Mouse (Mus musculus): ENCODE measurements around the gene Tlr5. TPM values are rescaled to one million over a fixed set of nuclear protein-coding genes. Genes with fewer than 3 reads are reported as not detected.
A peak's percentile ranks its signal among the peaks of the same experiment; 100 is the strongest.

Tlr5 gene
- total RNA-seq, 2 experiments from 2014 or later: 0.32 to 0.43 TPM

DNA sequence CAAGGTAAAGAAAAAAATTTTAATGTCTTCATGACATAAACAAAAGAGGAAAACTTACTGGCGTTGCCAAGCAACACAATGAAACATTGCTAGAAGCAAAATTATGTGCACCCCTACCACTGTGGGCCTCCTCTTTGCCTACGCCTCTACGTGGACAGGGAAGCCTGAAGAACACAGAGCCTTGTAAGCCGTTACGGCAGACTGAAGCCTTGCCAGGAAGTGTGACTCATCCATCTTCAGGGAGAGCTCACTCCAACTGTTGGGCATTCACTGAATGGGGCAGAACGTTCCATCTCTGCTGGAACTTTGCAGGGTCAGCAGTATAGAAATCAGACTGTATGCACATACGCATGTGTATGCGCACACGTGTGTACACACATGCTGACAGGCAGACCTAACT, 3.3 kb upstream of the Tlr5 start:
- intact Hi-C loops (cut with DNase I): loop anchor here (5.0 kb wide), 1 partner anchor 44 kb away; no protein-coding TSS in a partner anchor
- DNase-seq (ENCODE audit: low spot score in 2 of 2): peak; percentile 73 to 95

DNA sequence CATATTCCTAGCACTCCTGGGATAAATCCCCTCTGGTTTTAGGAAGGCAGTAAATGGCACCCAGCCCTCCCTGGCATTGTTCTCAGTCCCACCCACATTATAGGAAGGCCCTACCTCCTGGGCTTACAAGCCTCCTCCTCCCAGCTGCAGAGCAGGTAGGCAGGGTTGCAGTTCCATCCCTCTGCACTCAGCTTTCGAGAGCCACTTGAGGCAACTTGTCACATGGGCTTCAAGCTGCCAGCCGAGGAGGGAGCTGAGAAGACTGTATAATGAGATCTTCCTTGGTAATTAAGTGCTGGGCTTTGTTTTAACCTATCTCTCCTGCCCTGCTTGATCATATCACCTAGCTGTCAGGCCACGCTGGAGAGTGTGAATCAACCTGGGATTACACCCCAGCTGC, 1.4 kb upstream of the Tlr5 start:
- intact Hi-C loops (cut with DNase I): loop anchor here (5.0 kb wide), 1 partner anchor 46 kb away; no protein-coding TSS in a partner anchor
- DNase-seq (ENCODE audit: low spot score in 2 of 2): no peak

DNA sequence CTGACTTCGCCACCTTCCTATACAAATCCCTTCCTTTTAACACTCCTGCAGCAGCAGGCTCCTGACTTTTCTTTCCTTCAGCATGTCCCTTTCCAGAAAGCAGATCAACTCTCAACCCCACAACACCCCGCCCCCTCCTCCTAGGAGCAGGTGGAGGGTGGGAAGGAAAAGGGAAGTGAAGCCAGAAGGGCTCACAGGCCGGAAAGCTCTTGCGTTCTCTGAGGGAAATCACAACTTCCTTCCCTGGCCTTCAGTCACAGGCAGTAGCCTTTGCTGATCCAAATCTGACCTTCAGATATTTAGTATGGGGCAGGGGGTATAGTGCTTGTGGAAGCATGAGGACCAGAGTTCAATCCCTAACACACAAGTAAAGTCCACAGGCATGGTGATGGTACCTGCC, 921 bp upstream of the Tlr5 start:
- intact Hi-C loops (cut with DNase I): loop anchor here (5.0 kb wide), 1 partner anchor 46 kb away; no protein-coding TSS in a partner anchor
- DNase-seq (ENCODE audit: low spot score in 2 of 2): no peak

DNA sequence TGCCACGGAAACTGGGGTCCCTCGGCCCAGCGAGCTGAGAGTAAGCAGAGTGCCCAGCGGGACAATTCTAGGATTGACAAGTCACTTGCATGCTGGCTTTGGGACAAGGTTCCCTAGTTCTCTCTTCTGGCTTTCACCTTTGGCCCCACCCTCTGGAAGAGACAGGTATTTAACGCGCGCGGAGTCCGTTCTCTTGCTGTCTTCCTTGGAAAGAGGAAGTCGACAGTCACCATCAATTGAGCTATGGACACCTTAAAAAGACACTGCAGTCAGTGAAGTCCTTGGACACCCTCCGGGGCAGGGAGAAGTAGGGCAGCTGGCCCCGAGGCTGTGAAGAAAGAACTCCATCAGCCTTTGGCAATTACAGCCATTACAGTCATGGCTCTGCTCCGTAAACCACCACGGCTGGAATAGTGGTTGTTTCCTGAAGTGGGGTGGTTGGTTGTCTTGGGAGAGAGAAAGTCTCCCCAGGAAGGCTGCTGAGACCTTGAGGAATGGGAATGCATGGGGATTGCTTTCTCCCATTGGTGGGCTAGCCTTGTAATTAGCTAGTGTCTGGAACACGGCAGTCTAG, 546 bp downstream of the Tlr5 start:
- no peak for DNase-seq (ENCODE audit: low spot score in 2 of 2)
- intact Hi-C loops (cut with DNase I): no loop called here

DNA sequence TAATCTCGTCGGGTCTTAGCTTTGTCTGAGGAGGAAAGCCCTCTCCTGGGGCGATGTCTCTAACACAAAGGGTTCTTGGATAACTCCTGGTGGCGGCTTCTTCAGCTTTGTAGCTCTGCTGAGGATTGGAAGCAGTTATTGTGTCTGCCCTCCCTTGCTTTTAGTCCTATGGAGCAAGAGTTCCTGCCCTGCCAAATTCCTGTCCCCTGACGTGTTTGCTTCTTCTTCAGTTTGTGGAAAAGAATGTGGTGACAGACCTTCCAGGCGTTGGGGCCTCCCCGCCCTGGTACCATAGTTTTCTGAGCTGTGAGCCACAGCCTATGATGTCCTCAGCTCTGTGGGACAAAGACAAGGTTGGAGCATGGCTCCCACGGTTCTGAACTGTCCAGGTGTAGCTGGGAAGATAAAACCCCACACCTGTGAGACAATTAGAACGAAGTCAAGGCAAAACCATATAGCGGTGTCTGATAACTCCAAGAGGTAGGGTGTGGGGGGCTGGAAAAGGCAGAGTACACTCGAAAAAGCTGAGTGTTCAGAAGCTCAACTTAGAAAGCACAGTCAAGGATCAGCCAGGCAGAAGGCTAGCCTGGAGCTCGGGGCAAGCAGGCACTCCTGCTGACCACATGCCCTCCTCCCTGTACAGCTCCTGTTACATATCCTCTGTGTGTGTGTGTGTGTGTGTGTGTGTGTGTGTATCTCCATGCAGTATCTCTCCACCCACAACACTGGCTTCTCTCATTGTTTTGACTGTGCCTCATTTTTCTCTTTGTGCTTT, 1.8 kb downstream of the Tlr5 start:
- intact Hi-C loops (cut with DNase I): no loop called here

DNA sequence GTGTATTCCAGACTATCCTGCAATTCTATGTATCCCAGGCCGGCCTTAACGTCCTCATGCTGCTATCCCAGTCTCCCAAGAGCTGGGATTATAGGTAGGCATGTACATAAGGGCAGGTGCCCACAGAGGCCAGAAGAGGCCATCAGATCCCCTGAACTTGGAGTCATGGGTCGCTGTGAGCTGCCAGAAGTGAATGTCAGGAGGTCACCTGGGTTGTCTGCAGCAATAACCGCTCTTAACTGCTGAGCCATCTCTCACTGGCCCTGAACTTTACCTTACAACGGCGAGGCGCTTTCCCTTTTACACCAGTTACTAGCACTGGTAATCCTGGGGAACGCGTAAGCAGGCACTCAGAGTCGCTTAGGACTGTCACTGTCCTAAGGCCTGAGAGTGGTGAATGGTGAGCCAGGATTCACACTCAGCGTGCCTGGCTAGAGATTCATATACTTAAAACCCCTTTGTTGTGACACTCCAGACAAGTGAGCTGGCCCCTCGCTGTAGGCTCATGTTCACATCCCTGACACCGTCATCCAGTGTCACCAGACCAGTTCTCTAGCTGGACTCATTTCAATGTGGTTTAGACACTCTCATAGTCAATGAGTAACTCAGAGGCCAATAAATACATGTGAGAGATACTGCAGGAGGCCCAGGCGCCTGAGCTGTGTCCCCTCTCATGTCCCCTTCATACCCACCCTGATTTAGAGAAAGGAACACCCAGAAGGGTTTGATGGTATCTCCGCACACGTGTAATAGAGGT, 2.6 kb downstream of the Tlr5 start:
- intact Hi-C loops (cut with DNase I): no loop called here
- no peak for DNase-seq (ENCODE audit: low spot score in 2 of 2)

More for the DNA sequence above, 1.8 kb downstream of the Tlr5 start:
- no peak for DNase-seq (ENCODE audit: low spot score in 2 of 2)

DNA sequence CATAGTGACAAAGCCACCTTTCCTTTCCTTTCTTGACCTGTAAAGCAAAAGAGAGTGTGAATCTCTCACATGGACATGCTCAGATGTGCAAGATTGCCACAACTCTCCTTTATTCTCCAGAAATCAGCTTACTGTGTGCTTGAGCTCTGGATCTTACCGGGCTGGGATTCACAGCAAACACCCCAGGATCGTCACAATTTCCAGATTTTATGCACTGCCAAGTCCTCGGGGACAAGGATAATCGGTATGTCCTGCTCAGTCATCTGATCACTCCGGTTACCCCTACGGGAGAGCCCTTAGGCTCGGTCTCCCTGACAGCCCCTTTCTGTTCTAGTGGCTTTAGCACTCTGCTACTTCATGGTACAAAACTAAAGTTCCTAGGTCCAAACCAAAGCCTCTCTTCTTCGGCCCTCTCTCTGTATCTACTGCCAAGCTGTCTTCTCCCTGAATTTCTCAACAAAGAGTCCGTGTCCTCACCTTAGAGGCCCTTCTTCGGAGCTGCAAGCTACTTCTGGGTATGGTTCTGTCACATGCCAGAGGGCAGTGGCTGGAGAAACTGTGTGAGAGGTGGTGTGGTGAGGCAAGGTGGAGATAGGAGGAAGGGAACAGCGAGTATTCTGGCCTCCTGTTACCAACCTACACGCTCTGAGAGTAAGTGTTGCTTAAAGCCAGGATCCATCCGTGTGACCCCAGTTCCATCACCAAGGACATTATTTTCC, 3.4 kb downstream of the Tlr5 start:
- no peak for DNase-seq (ENCODE audit: low spot score in 2 of 2)
- intact Hi-C loops (cut with DNase I): no loop called here

DNA sequence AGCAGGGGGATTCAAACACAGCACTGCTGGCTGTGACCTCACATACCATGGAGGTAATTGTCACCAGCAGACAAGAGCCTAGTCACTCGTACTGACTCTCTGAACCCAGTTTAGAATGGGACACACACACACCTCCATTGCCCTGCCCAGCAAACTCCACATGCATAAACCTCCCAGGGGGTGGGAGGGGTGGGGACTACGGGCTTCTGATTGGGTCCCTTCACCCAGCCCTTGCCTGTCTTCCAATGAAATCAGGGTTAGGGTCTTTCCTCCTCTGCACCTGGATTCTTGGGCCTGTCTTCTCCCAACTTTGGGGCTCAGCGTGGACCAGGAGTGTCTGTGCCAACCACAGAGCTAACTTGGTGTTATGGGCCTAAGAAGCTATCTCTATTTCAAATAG, 4.2 kb downstream of the Tlr5 start:
- no peak for DNase-seq (ENCODE audit: low spot score in 2 of 2)
- intact Hi-C loops (cut with DNase I): no loop called here

DNA sequence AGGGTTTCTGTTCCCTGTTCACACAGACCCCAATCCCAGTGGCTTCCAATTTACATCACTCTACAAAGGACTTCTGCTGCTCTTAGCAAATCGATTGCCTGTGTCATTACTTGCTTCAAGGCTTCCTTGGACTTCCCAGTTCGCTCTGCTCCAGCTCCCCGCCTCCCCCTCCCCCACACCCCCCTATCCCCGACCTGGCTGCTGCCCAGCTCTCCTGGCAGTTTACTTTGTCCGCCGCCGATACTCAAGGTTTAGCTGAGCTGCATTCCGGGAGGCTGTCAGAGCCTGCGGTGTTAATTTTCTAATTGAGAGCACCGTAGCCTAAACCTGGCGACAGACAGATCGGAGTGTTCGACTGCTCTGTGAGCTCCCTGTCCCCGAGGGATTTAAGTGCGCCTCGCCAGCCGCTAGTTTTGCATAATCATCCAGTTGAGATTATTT, 4.7 kb downstream of the Tlr5 start:
- DNase-seq (ENCODE audit: low spot score in 2 of 2): no peak
- intact Hi-C loops (cut with DNase I): no loop called here

DNA sequence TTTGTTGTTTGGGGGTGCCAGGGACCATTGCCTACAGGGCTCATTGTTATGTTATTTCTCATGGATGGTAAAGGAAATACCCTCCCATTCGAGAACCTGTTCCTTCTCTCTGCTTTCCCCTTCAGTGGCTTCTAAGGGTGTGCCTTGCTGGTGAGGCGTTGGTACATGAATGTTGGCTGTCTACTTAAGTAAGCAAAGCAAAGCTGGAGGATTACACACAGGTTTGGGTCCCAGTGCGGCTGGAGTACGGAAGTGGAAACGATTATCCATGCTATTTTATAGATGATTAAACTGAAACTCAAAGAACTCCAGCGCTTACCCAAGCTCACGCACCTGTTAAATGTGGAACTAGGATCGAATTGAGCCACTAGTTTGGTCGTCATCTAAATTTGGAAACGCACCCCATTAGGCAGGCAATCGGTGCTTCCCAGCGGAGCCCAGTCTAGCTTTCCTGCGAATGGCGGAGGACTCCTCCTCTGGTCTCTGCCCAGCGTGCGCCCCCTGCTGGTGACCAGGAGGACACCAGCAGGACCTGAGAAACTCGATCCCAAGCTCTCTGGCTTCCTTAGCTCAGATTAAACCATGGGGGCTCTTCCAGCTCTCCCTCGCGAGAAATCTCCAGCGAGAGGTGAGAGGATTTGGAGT, 5.3 kb downstream of the Tlr5 start:
- peak; percentile 82 to 87 for DNase-seq (ENCODE audit: low spot score in 2 of 2)
- intact Hi-C loops (cut with DNase I): loop anchor here (2.0 to 5.0 kb wide), 3 partner anchors 89 to 399 kb away; no protein-coding TSS in a partner anchor

DNA sequence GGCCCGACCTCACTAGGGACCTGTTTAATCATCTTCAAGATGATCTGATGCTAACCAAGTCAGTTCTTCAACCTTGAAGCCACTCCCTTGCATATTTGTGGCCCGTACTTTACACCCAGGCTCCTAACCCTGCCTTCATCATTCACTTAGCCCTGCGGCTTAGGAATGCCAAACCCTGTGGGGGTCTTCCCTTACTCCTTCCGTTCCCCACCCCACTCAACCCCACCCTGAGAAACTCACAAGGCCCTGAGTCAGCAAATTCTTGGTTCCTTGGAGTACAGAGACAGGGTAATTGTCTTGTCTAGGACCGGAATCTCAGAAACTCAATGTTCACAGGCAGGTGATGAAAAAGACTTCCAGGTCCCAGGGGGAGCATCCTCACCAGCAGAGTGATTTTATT, 6.5 kb downstream of the Tlr5 start:
- intact Hi-C loops (cut with DNase I): loop anchor here (2.0 to 5.0 kb wide), 3 partner anchors 90 to 400 kb away; no protein-coding TSS in a partner anchor

DNA sequence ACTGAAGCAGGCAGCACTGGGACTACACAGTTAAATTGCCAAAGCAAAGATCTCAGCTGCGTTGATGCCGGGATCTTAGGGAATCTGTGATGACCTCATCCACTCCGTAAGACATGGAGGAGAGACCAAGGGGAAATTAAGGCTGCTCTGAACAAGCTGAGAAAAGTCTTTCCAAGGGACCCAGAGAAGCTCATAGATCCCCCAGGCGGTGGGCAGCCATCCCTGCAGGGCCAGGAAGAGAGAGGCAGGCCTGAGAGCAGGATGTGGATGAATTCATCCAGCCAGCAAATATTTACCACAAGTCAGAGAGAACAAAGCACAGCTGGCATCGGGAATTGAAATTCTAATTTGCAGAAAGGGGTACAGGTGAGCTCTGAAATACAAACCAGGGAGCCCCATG, 8.7 kb downstream of the Tlr5 start:
- intact Hi-C loops (cut with DNase I): loop anchor here (5.0 kb wide), 1 partner anchor 171 kb away; no protein-coding TSS in a partner anchor
- DNase-seq (ENCODE audit: low spot score in 2 of 2): no peak

More for the DNA sequence above, 6.5 kb downstream of the Tlr5 start:
- no peak for DNase-seq (ENCODE audit: low spot score in 2 of 2)

DNA sequence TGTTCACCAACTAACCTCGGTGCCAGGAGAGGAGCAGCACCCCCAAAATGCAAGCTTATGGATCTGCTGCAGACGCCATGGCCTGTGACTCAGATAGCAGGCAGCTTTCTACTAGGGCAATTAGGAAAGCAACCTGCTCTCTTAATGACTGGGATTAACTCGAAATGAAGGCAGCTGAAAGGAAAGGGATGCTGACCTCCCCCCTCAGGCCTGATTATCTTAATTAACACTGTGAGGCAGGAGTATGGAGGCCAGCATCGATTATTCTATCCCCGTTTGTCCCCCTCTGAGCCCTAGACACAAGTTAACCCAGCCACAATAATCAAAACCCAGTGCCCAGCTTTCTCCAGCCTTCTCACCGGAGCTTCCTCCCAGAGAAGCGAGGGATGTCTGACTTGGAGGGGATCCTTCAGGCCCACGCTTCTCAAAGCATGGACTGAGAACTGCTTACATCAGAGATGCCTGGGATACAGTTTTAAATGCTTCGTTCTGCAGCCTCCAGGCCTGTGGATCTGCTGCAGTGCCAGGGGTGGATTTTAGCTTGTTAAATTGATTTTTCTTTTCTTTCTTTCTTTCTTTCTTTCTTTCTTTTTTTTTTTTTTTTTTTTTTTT, 10.4 kb downstream of the Tlr5 start:
- intact Hi-C loops (cut with DNase I): loop anchor here (5.0 kb wide), 1 partner anchor 173 kb away; no protein-coding TSS in a partner anchor

DNA sequence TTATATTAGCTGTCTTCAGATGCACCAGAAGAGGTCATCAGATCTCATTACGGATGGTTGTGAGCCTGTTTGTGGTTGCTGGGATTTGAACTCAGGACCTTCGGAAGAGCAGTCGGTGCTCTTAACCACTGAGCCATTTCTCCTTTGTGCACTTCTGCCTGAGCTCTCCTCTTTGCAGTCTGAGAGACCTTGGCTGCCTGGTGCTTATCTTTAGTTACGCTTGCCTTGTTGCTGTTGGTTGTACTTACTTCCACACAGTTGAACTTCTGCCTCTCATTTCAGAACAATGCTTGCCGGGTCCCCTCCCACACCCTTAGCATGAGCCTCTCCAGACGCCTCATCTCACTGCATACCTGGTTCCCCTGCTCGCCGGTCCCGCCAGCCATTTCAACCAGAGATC, 14.1 kb downstream of the Tlr5 start:
- intact Hi-C loops (cut with DNase I): no loop called here
- no peak for DNase-seq (ENCODE audit: low spot score in 2 of 2)

More for the DNA sequence above, 10.4 kb downstream of the Tlr5 start:
- DNase-seq (ENCODE audit: low spot score in 2 of 2): peak in 1 of 2 experiments; percentile 68

DNA sequence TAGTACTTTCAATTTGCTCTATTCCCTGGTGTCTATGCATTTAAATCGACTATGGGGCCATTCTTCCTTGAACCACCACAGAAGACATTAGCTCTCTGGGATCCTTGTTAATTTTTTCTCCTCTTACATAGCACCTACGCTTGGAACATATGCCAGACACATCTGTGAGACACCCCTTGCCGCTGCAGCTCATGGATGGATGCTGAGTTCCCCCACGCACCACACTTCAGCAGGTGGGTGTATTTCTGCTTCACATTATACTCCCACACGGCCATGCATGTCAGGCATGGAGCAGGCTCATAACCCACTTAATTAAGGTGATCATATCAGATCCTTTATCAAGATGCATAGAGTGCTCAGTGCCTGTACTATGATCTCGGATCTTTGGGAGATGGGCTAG, 17.7 kb downstream of the Tlr5 start:
- intact Hi-C loops (cut with DNase I): no loop called here
- DNase-seq (ENCODE audit: low spot score in 2 of 2): peak in 1 of 2 experiments; percentile 72

DNA sequence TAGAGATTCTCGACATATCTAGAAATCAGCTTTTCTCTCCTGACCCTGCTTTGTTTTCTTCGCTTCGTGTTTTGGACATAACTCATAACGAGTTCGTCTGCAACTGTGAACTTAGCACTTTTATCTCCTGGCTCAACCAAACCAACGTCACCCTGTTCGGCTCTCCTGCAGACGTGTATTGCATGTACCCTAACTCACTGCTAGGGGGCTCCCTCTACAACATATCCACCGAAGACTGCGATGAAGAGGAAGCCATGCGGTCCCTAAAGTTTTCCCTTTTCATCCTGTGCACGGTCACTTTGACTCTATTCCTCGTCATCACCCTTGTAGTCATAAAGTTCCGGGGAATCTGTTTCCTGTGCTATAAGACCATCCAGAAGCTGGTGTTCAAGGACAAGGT, 20.2 kb downstream of the Tlr5 start:
- intact Hi-C loops (cut with DNase I): no loop called here
- no peak for DNase-seq (ENCODE audit: low spot score in 2 of 2)

DNA sequence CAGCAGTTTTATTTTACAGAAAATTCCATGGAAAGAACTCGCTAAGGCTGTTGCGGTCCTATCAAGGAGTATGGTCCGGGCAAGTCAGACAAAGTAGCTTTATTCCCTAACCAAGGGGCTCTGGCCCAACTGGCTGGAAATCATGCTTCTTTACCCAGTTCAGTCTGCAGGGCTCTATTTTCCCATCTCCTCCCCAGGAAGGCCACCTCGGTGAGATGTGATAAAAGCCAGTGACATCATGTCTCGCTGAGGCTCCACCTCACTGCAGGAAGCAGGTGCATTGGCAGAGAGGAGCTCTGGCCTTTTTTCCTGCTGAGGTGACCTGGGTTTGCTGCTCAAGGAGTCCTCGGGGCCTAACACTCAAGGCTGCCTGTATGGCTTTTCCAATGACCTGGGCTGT, 26.1 kb downstream of the Tlr5 start:
- intact Hi-C loops (cut with DNase I): no loop called here
- no peak for DNase-seq (ENCODE audit: low spot score in 2 of 2)

DNA sequence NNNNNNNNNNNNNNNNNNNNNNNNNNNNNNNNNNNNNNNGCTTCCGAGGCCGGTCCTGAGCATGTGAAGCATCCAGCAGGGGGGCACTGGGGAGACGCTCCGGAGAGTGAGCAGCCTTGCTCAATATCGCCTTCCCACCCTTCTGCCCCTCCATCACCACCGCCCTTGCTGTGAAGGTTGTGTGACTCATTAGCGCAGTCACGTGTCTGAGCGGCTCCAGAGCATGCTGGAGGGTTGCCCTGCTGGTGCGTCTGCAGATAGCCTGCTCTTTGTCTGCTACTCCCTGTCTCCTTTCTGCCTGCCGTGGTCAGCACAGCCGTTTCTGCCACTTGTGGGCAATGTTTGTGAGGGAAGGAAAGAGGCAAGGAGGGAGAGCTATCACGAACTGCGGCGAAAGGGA, 28.4 kb downstream of the Tlr5 start:
- peak; percentile 79 to 89 for DNase-seq (ENCODE audit: low spot score in 2 of 2)
- intact Hi-C loops (cut with DNase I): no loop called here

Measured in left cerebral cortex, postnatal 25 days (tissue).